Mouse (Mus musculus) spleen, postnatal 4 days (tissue): ENCODE measurements around the gene Ntm.
A peak's percentile ranks its signal among the peaks of the same experiment; 100 is the strongest.

Source experiments
- DNase-seq, 2 experiments: peaks; one replicate each; pipeline ENCODE4 v3.0.0; 2022; ENCODE audit warnings: low spot score in 2 of 2

The Ntm gene

GRCm38 (mm10) chr9:29660059-29660613 lies 302.8 kb downstream of the Ntm start:
- DNase-seq, result no peak

GRCm38 (mm10) chr9:29657761-29658465 lies 305.0 kb downstream of the Ntm start:
- no peak for DNase-seq

- no peak for DNase-seq
Measured at GRCm38 (mm10) chr9:29654885-29655284, 308.1 kb downstream of the Ntm start.

DNA sequence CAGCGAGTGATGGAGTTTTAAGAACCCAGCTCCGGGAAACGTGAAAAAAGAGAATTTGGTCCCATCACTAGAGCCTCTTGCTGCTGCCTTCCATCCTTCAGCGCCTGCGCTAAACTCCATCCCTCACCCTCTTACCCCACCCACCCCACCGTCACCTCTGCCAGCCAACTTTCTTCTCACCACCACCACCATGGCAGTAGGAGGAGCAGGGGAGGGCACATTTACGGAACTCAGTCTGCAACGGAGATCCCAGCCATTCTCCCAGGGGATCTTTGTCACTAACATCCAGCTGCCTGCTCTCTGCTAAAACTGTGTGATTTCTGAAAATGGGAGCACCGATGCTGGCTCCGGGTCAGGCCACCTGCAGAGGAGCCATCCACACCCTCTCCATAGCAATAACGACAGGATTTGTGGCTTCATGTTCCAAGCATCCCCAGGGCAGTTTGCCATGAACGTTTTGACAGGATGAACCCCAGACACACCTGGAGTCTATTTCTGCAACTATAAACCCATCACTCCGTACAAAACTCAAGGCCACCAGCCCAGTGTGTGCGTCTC lies 309.2 kb downstream of the Ntm start:
- no peak for DNase-seq

GRCm38 (mm10) chr9:29652854-29653253 lies 310.1 kb downstream of the Ntm start:
- no peak for DNase-seq

DNA sequence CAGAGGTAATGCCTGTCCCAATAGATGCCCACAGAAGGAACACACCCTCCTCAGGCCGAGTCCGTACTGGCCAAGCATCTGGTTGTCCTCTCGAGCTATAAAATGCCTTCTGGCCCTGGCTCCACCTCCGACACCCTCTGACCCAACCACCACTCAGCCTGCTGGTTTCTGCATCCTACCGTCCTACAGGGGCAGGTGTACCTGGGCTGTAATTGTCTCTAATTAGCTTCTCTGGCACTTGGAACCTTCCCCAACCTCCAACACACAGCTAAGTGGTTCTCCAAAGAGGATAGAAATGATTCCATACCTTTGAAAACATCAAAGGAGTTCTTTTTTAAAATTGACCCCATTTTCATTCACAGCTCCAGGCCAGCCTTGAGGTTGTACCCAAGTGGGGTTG lies 311.1 kb downstream of the Ntm start:
- DNase-seq, result no peak

- peak in 1 of 2 experiments; percentile 45 for DNase-seq
Measured at GRCm38 (mm10) chr9:29651226-29651625, 311.7 kb downstream of the Ntm start.

DNA sequence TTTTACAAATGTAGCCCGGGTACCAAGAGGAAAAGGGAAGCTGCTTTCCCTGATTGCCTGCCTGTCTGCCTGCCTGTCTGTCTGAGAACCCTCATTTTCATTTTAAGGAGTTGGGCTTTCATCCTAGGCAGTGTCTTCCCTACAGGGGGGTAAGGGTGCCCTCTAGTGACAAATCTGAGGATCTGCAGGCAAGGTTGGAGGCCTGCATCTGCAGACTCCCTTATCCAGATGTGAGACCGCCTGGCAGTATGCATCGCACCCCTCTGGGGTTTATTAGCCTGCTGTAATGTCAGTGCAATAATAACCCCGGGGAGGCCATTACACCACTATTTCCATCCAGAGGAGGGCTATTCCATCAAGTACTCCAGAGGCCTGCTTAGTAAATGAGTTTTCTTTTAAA lies 312.3 kb downstream of the Ntm start:
- DNase-seq, result peak; percentile 16 to 60

DNA sequence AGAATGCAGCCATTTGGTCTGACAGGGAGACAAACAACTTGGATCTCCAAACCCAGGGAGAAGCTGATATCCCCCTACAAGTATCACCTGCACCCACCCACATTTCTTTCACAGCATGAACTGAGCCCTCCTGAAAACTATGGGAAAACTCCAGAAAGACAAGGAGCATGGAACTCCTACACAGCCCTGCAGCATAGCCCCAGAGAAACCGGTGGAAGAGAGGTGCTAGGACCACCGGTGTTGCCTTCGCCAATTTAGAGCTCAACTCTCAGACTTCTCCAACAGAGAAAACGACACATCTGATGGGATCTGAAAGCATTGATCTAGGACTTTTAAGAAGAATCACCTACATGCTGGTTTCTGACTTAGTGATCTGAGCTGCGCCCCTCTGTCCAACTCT lies 312.7 kb downstream of the Ntm start:
- peak in 1 of 2 experiments; percentile 28 for DNase-seq

- peak in 1 of 2 experiments; percentile 41 for DNase-seq
Measured at GRCm38 (mm10) chr9:29648256-29648655, 314.7 kb downstream of the Ntm start.

DNA sequence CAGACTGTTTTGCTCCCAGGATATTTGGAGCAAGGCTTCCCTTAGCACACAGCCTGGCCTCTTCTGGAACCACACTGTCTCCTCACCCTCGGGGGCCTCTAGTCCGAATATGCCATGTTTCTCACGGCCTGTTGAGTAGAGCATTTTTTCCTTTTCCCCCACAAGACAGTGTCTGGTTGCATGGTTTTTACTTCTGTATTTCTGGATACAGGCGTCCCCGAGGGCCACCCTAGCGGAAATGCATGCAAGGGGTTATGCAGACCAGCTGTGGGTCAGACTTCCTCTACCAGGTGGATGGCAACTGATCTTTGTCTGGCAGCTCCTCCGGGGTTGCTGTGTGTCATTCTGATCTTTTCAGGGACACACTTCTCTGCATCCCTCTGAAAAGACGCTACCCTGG lies 315.2 kb downstream of the Ntm start:
- DNase-seq, result peak; percentile 18 to 60

GRCm38 (mm10) chr9:29645796-29646400 lies 317.0 kb downstream of the Ntm start:
- peak in 1 of 2 experiments; percentile 39 for DNase-seq

- DNase-seq, result peak; percentile 38 to 77
Measured at GRCm38 (mm10) chr9:29642997-29643657, 319.8 kb downstream of the Ntm start.

DNA sequence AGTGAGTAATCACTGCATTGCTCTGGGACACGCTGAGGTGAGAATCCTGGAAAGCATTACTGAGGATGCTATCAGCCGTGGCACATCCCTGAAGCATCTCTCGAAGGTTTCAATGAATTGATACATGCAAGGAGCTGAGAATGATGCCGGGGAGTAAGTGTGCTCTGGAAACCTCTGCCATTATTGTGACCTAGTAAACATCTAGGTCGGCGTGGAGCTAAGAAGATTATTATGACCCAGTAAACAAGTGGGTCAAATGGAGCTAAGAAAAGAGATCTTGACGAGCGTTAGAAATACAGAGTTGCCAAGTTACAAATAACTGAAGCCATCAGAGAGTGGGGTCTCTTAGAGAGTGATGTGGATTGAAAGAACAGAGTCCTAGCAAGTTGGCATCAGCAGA lies 325.6 kb downstream of the Ntm start:
- DNase-seq, result no peak

GRCm38 (mm10) chr9:29617181-29617580 lies 345.8 kb downstream of the Ntm start:
- no peak for DNase-seq

GRCm38 (mm10) chr9:29612020-29612612 lies 350.8 kb downstream of the Ntm start:
- no peak for DNase-seq

DNA sequence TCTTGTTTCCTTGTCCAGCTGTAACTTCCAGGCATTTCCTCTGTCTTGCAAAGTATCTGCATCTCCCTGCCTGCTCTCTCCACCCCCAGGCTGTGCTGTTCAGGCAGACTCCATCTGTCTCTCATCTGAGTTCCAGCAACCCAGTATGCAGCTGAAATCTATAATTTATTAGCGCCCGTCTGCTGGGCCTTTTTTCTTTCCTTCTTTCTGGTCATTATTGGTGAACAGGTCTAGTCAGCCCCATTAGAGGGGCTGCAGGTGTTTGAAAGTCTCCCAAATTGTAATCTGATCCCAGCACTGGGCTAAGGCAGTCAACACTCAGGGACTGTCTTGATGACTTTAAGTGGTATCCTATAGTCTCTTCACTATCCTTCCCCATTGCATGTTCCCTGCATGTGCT lies 352.1 kb downstream of the Ntm start:
- no peak for DNase-seq

DNA sequence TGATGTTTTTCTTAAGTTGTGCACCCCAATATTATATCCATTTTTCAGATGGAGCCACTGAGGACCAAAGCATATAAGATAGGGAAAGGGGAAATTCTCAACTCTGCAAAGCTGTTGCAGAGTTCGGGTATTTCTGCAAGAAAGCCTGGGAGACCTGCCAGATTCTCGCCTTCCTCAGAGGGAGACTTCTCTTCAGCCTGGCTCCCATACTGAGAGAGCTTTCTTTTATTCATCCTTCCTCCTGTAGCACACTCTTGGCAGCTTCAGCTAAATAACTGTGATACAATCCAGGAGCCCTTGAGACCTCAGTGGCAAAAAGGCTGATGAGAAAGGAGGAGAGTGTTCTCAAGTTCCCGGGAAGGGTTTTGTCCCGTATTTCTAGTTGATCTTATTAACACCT lies 365.3 kb downstream of the Ntm start:
- DNase-seq, result no peak

DNA sequence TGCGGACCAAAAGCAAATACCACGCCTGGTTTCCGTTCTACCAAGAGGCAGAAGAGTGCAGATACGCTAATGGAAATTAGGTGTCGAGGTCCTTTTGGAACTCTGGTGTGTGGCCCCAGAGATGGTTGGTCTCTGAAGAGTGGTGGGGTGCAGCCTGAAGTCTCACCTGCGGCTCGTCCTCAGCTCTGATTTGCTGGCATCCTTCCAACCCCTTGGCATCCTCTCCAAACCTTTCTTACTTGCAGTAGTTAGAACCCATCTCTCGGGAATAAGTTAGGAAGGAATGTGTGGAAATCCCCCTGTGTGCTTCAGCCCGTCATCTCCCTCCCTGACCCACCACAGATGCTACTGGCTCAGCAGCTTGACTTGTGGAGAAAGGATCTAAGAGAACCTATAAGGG lies 367.6 kb downstream of the Ntm start:
- no peak for DNase-seq

DNA sequence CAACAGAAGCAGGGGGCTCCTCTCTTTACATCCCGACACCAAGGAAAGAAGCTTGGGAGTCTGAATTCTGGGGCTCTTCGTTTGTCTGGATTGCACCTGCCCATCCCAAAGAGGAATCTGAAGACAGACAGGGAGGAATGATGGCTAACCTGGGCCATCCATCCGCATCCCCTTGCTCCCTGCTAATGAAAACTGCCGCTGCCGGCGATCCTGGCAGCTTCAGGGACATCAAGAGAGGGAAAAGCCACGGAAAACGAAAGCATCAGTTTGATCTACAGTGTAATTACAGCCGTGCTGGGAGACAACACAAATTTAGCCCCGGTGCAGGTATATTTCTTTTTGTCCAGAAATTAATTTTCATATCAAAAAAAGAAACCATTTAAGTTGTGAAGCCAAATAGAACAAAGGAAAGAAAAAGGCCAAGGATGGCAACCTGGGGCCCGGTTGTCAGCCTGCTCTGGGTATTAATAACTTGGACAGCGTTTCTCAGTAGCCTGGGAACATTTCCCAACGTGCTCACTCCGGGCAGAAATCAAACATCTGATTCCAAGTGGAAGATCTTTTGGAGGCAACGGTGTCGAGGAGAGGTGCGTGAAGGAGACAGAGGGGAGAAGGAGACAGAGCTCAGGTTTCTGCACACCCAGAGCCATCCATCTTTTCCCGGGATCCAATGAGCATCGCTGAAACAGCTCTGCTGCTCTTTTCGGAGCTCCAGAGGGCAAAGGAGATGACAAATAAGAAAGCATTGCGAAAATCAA lies 368.2 kb downstream of the Ntm start:
- DNase-seq, result no peak

GRCm38 (mm10) chr9:29587376-29587775 lies 375.6 kb downstream of the Ntm start:
- no peak for DNase-seq
